Mouse (Mus musculus): ENCODE measurements around the gene Dph2. TPM values are rescaled to one million over a fixed set of nuclear protein-coding genes. Genes with fewer than 3 reads are reported as not detected.

Gene Dph2
- polyA plus RNA-seq, 1 experiment from 2014 or later: 18.3 TPM

- H3K9ac ChIP-seq (replicated peaks): no peak overlapping the region
These were observed 17.1 kb upstream of the Dph2 start for GRCm38 (mm10) chr4:117908834-117909453.

GRCm38 (mm10) chr4:117906196-117906595 is 14.4 kb upstream of the Dph2 start:
- H3K4me1 ChIP-seq (replicated peaks): peaks cover 4% of the 10 kb centered on the region; the same call in 1 of the 2 replicates
- H3K27me3 ChIP-seq: no peaks in the 10 kb centered on the region
- H3K4me2 ChIP-seq: no peak overlapping the region
- peaks cover 88% of the 10 kb centered on the region for H3K36me3 ChIP-seq
- WGBS: 91% methylated on average over 3 of the region's 3 CpGs
- H3K27ac ChIP-seq: no peak overlapping the region
- ATAC-seq (ENCODE audit: insufficient number of reproducible peaks, insufficient read depth, low FRiP score, low TSS enrichment, low read depth): no peak
- no peaks in the 10 kb centered on the region for H3K9me3 ChIP-seq
- no peak overlapping the region for H3K9ac ChIP-seq (replicated peaks)
- H3K4me3 ChIP-seq (replicated peaks): no peak overlapping the region

More at GRCm38 (mm10) chr4:117908834-117909453, 17.1 kb upstream of the Dph2 start:
- H3K27ac ChIP-seq: no peak overlapping the region
- peaks cover 74% of the 10 kb centered on the region for H3K36me3 ChIP-seq
- peaks cover 21% of the 10 kb centered on the region for H3K4me1 ChIP-seq (replicated peaks)
- WGBS: 77% methylated on average over 8 of the region's 8 CpGs
- H3K27me3 ChIP-seq: no peaks in the 10 kb centered on the region
- H3K9me3 ChIP-seq: no peaks in the 10 kb centered on the region
- no peak overlapping the region for H3K4me2 ChIP-seq
- no peak overlapping the region for H3K4me3 ChIP-seq (replicated peaks)
- no peak for ATAC-seq (ENCODE audit: insufficient number of reproducible peaks, insufficient read depth, low FRiP score, low TSS enrichment, low read depth)

GRCm38 (mm10) chr4:117904761-117905160 is 12.9 kb upstream of the Dph2 start:
- H3K9me3 ChIP-seq: no peaks in the 10 kb centered on the region
- H3K9ac ChIP-seq (replicated peaks): no peak overlapping the region
- H3K36me3 ChIP-seq: peaks cover 89% of the 10 kb centered on the region
- H3K4me3 ChIP-seq (replicated peaks): no peak overlapping the region
- no peak overlapping the region for H3K4me2 ChIP-seq
- no peak overlapping the region for H3K27ac ChIP-seq
- no peak for ATAC-seq (ENCODE audit: insufficient number of reproducible peaks, insufficient read depth, low FRiP score, low TSS enrichment, low read depth)
- H3K4me1 ChIP-seq (replicated peaks): peaks cover 4% of the 10 kb centered on the region; the same call in 1 of the 2 replicates
- WGBS: 94% methylated on average over 8 of the region's 8 CpGs
- no peaks in the 10 kb centered on the region for H3K27me3 ChIP-seq

GRCm38 (mm10) chr4:117904094-117904493 is 12.3 kb upstream of the Dph2 start:
- no peaks in the 10 kb centered on the region for H3K27me3 ChIP-seq
- no peak overlapping the region for H3K27ac ChIP-seq
- peaks cover 4% of the 10 kb centered on the region; the same call in 1 of the 2 replicates for H3K4me1 ChIP-seq (replicated peaks)
- H3K9ac ChIP-seq (replicated peaks): no peak overlapping the region
- no peaks in the 10 kb centered on the region for H3K9me3 ChIP-seq
- H3K4me2 ChIP-seq: no peak overlapping the region
- H3K4me3 ChIP-seq (replicated peaks): no peak overlapping the region
- H3K36me3 ChIP-seq: peaks cover 92% of the 10 kb centered on the region
- WGBS: 95% methylated on average over 10 of the region's 10 CpGs
- no peak for ATAC-seq (ENCODE audit: insufficient number of reproducible peaks, insufficient read depth, low FRiP score, low TSS enrichment, low read depth)

GRCm38 (mm10) chr4:117898111-117898510 is 6.3 kb upstream of the Dph2 start:
- H3K4me3 ChIP-seq (replicated peaks): no peak overlapping the region
- H3K4me2 ChIP-seq: no peak overlapping the region
- no peak for ATAC-seq (ENCODE audit: insufficient number of reproducible peaks, insufficient read depth, low FRiP score, low TSS enrichment, low read depth)
- no peaks in the 10 kb centered on the region for H3K27me3 ChIP-seq
- H3K27ac ChIP-seq: no peak overlapping the region
- peaks cover 94% of the 10 kb centered on the region for H3K36me3 ChIP-seq
- no peaks in the 10 kb centered on the region for H3K9me3 ChIP-seq
- no peak overlapping the region for H3K9ac ChIP-seq (replicated peaks)
- H3K4me1 ChIP-seq (replicated peaks): no peaks in the 10 kb centered on the region
- 71% methylated on average over 3 of the region's 3 CpGs for WGBS

GRCm38 (mm10) chr4:117896031-117896430 is 4.2 kb upstream of the Dph2 start:
- 95% methylated on average over 6 of the region's 6 CpGs for WGBS
- peaks cover 73% of the 10 kb centered on the region for H3K36me3 ChIP-seq
- no peaks in the 10 kb centered on the region for H3K27me3 ChIP-seq

GRCm38 (mm10) chr4:117895339-117895738 is 3.5 kb upstream of the Dph2 start:
- Histone ChIP-seq H3K4me2 (no peak overlapping the region), H3K27me3 (no peaks in the 10 kb centered on the region), H3K9ac (replicated peaks) (no peak overlapping the region), H3K27ac (no peak overlapping the region), H3K9me3 (no peaks in the 10 kb centered on the region), H3K4me3 (replicated peaks) (no peak overlapping the region), H3K36me3 (peaks cover 66% of the 10 kb centered on the region), H3K4me1 (replicated peaks) (peaks cover 12% of the 10 kb centered on the region)
- no peak for ATAC-seq (ENCODE audit: insufficient number of reproducible peaks, insufficient read depth, low FRiP score, low TSS enrichment, low read depth)
- WGBS: 78% methylated on average over 7 of the region's 7 CpGs

More at GRCm38 (mm10) chr4:117896031-117896430, 4.2 kb upstream of the Dph2 start:
- ATAC-seq (ENCODE audit: insufficient number of reproducible peaks, insufficient read depth, low FRiP score, low TSS enrichment, low read depth): no peak
- no peak overlapping the region for H3K9ac ChIP-seq (replicated peaks)
- no peaks in the 10 kb centered on the region for H3K9me3 ChIP-seq
- H3K4me3 ChIP-seq (replicated peaks): no peak overlapping the region
- no peak overlapping the region for H3K27ac ChIP-seq
- no peak overlapping the region for H3K4me2 ChIP-seq
- peaks cover 7% of the 10 kb centered on the region for H3K4me1 ChIP-seq (replicated peaks)

- 89% methylated on average over 8 of the region's 8 CpGs for WGBS
- Histone ChIP-seq H3K4me3 (replicated peaks) (no peak overlapping the region), H3K4me2 (no peak overlapping the region), H3K36me3 (peaks cover 65% of the 10 kb centered on the region), H3K9me3 (no peaks in the 10 kb centered on the region), H3K4me1 (replicated peaks) (peaks cover 12% of the 10 kb centered on the region), H3K9ac (replicated peaks) (no peak overlapping the region), H3K27me3 (no peaks in the 10 kb centered on the region), H3K27ac (no peak overlapping the region)
- no peak for ATAC-seq (ENCODE audit: insufficient number of reproducible peaks, insufficient read depth, low FRiP score, low TSS enrichment, low read depth)
These were observed 2.8 kb upstream of the Dph2 start for GRCm38 (mm10) chr4:117894601-117895000.

GRCm38 (mm10) chr4:117893376-117893775 is 1.5 kb upstream of the Dph2 start:
- Histone ChIP-seq H3K4me1 (replicated peaks) (peaks cover 12% of the 10 kb centered on the region), H3K27me3 (no peaks in the 10 kb centered on the region), H3K36me3 (peaks cover 61% of the 10 kb centered on the region), H3K4me3 (replicated peaks) (no peak overlapping the region), H3K4me2 (no peak overlapping the region), H3K27ac (no peak overlapping the region), H3K9ac (replicated peaks) (no peak overlapping the region), H3K9me3 (no peaks in the 10 kb centered on the region)
- ATAC-seq (ENCODE audit: insufficient number of reproducible peaks, insufficient read depth, low FRiP score, low TSS enrichment, low read depth): no peak
- 23% methylated on average over 9 of the region's 9 CpGs for WGBS

- Histone ChIP-seq H3K36me3 (peaks cover 35% of the 10 kb centered on the region), H3K27ac (no peak overlapping the region), H3K9ac (replicated peaks) (0 out of 2 replicates have a peak overlapping the region, but pooled peaks have one; percentile 62), H3K27me3 (no peaks in the 10 kb centered on the region), H3K4me2 (peak overlapping the region; percentile 85), H3K9me3 (no peaks in the 10 kb centered on the region), H3K4me1 (replicated peaks) (peaks cover 24% of the 10 kb centered on the region), H3K4me3 (replicated peaks) (peak overlapping the region; percentile 77)
- 86% methylated on average over 8 of the region's 8 CpGs for WGBS
- ATAC-seq (ENCODE audit: insufficient number of reproducible peaks, insufficient read depth, low FRiP score, low TSS enrichment, low read depth): no peak
These were observed 1.1 kb downstream of the Dph2 start for GRCm38 (mm10) chr4:117890750-117891149.

GRCm38 (mm10) chr4:117890031-117890430 is 1.8 kb downstream of the Dph2 start:
- ATAC-seq (ENCODE audit: insufficient number of reproducible peaks, insufficient read depth, low FRiP score, low TSS enrichment, low read depth): no peak
- Histone ChIP-seq H3K4me3 (replicated peaks) (no peak overlapping the region), H3K9ac (replicated peaks) (no peak overlapping the region), H3K4me2 (no peak overlapping the region), H3K27ac (no peak overlapping the region), H3K36me3 (peaks cover 35% of the 10 kb centered on the region), H3K27me3 (no peaks in the 10 kb centered on the region), H3K9me3 (no peaks in the 10 kb centered on the region), H3K4me1 (replicated peaks) (peaks cover 24% of the 10 kb centered on the region)
- WGBS: 88% methylated on average over 14 of the region's 14 CpGs

- no peak for ATAC-seq (ENCODE audit: insufficient number of reproducible peaks, insufficient read depth, low FRiP score, low TSS enrichment, low read depth)
- H3K4me3 ChIP-seq (replicated peaks): no peak overlapping the region
- H3K9ac ChIP-seq (replicated peaks): no peak overlapping the region
- H3K4me1 ChIP-seq (replicated peaks): peaks cover 24% of the 10 kb centered on the region
- H3K27ac ChIP-seq: no peak overlapping the region
- H3K27me3 ChIP-seq: no peaks in the 10 kb centered on the region
- peaks cover 35% of the 10 kb centered on the region for H3K36me3 ChIP-seq
- 91% methylated on average over 15 of the region's 15 CpGs for WGBS
- no peak overlapping the region for H3K4me2 ChIP-seq
- no peaks in the 10 kb centered on the region for H3K9me3 ChIP-seq
These were observed 2.4 kb downstream of the Dph2 start for GRCm38 (mm10) chr4:117889471-117889870.
